Mouse (Mus musculus): ENCODE data around the gene Nipa1.

GRCm38 (mm10) chr7:56055338-56055737, 35.6 kb upstream of the Nipa1 start:
- TF ChIP-seq HCFC1 (IDR thresholded peaks at IDR 0.05; ENCODE audit: borderline replicate concordance, insufficient read depth, low read length): no peak
- no peak for TF ChIP-seq MAFK (IDR thresholded peaks at IDR 0.05; ENCODE audit: insufficient read depth, low read depth, low read length)
- TF ChIP-seq ZNF384 (IDR thresholded peaks at IDR 0.05; ENCODE audit: low read depth, low read length): no peak
- no peak for TF ChIP-seq CHD2 (IDR thresholded peaks at IDR 0.05; ENCODE audit: low read depth, low read length)
- TF ChIP-seq ZC3H11A (IDR thresholded peaks at IDR 0.05; ENCODE audit: borderline replicate concordance, low read depth, low read length): no peak
